Mouse (Mus musculus): ENCODE data around the gene Adssl1. TPM values are rescaled to one million over a fixed set of nuclear protein-coding genes. Genes with fewer than 3 reads are reported as not detected.

Adssl1 gene
- 2.8 and 6.9 TPM in 2 replicates for polyA plus RNA-seq (2012; rRNA removed)

GRCm38 (mm10) chr12:112619686-112620353 is at the start of gene Adssl1:
TSS of gene Adssl1 (plus strand) at chr12:112620045.

GRCm38 (mm10) chr12:112588426-112589256 is 31.2 kb upstream of the Adssl1 start, which contains the start of gene Inf2:
TSS of gene Inf2 (plus strand) at chr12:112588784.

GRCm38 (mm10) chr12:112644180-112644854 is 24.5 kb downstream of the Adssl1 start, which contains the start of gene Siva1:
TSS of gene Siva1 (plus strand) at chr12:112644679.

GRCm38 (mm10) chr12:112674132-112675011 is 54.5 kb downstream of the Adssl1 start, which contains the start of gene Akt1:
TSS of gene Akt1 (minus strand) at chr12:112674884.

GRCm38 (mm10) chr12:112678555-112679026 is 58.7 kb downstream of the Adssl1 start, which contains the start of gene Zbtb42:
TSS of gene Zbtb42 (plus strand) at chr12:112678828.

Other genes starting within 250 kb of the Adssl1 start
- gene A530016L24Rik, start 130.6 kb upstream of the Adssl1 start, polyA plus RNA-seq (2012; rRNA removed), result 0.02 and 0.13 TPM in 2 replicates
- 34.9 and 36.2 TPM in 2 replicates for gene Tmem179, start 103.3 kb upstream of the Adssl1 start, polyA plus RNA-seq (2012; rRNA removed)
- 11.3 and 13.2 TPM in 2 replicates for gene Inf2, start 31.3 kb upstream of the Adssl1 start, polyA plus RNA-seq (2012; rRNA removed)
- 86.7 and 92.2 TPM in 2 replicates for gene Siva1, start 24.6 kb downstream of the Adssl1 start, polyA plus RNA-seq (2012; rRNA removed)
- gene Akt1, start 54.8 kb downstream of the Adssl1 start, polyA plus RNA-seq (2012; rRNA removed), result 292 and 299 TPM in 2 replicates
- 3.1 and 3.5 TPM in 2 replicates for gene Zbtb42, start 58.8 kb downstream of the Adssl1 start, polyA plus RNA-seq (2012; rRNA removed)
- gene Cep170b, start 100.4 kb downstream of the Adssl1 start, polyA plus RNA-seq (2012; rRNA removed), result 42.5 and 49.1 TPM in 2 replicates
- 7.8 and 8.3 TPM in 2 replicates for gene Pld4, start 140.6 kb downstream of the Adssl1 start, polyA plus RNA-seq (2012; rRNA removed)
- 1.8 and 3.9 TPM in 2 replicates for gene Ahnak2, start 182.6 kb downstream of the Adssl1 start, polyA plus RNA-seq (2012; rRNA removed)
- gene Clba1, start 188.9 kb downstream of the Adssl1 start, polyA plus RNA-seq (2012; rRNA removed), result 10.7 and 11.2 TPM in 2 replicates
- 55.2 and 60.5 TPM in 2 replicates for gene Cdca4, start 209.4 kb downstream of the Adssl1 start, polyA plus RNA-seq (2012; rRNA removed)
- gene Gpr132, start 248.2 kb downstream of the Adssl1 start, polyA plus RNA-seq (2012; rRNA removed), result 0.16 and 0.20 TPM in 2 replicates